Mouse (Mus musculus) T-cell, adult 66 days (primary cell): ENCODE measurements around the gene Rbm48. TPM values are rescaled to one million over a fixed set of nuclear protein-coding genes. Genes with fewer than 3 reads are reported as not detected.

ENCODE experiments used
- total RNA-seq, 2 experiments: library from RNA; stranded (reverse); gene quantifications; 3 replicates in 1 of 2; 4 replicates in 1 of 2; pipeline ENCODE4 v1.2.4; 2023

The Rbm48 gene
- total RNA-seq, result 10 to 100 TPM; 84.5 to 91.4 TPM

DNA sequence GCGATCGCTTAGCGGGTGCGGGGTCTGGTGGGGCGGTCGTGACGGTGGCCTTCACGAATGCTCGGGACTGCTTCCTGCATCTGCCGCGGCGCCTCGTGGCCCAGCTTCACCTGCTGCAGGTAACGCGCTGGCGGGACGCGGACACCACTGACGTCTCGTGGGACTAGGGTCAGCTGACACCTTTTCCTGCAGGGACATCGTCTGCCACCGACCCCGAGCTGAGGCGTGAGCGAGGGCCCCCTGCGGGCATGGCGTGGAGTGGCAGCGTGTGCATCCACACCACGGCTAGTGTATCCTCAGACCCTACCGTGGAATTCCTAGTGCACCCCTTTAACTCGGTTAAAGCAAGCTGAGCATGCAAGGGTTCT, at the start of gene Rbm48:
Gene Rbm48, minus strand, starts transcription at position 187 of the 368 bp plus-strand sequence.

DNA sequence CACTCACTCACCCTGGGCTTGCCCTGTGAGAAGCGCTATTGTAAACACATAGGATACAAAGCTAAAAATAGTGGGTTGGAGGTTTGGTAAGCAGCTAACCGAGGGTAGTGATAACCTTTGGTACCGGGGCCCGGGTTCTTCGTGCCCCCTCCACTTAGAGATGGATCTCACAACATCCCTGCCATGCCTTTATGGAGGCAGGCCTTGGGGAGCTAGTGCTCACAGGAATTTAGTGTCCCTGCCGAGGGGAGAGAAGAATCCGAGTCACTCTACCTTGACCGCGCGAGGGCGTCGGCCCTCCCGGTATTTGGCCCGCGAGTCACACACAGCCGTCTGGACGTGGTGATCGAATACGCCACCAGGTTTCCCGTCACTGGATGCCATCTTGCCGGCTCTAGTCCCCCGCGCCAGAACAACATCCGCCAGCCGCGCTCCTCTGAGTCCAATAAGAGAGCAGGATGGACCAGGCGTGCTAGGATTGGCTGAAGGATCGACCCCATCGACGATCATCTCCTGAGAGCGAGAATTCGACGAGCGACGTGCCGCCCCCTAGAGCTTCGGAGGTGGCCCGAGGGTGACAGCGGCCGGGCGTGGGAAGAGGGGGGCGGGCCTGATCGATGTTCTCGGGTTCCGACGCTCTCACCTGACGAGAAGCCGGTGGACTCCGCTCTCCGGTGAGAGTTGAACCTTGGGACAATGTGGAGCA, 539 bp downstream of the Rbm48 start, which contains the start of gene Pex1:
Gene Pex1, plus strand, starts transcription at position 374 of the 706 bp plus-strand sequence.

DNA sequence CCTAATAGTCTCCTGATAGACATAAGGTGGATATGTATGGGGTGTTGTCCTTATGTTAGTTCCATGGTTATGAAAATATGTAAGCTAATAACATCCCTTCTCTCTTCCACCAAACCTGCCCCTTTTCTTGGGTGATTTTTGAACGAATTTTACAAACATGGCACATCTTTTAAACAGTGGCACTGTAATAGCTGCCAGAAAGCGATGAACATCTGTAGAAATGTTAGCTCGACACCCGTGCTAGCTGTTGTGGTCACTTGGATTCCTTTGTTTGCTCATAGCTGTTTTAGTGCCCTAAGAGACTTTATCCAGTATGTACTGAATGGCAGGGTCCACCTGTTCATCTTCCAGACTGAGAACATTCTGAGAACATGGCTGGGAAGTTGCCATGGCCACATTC, 25.1 kb downstream of the Rbm48 start, which contains the start of gene 1700109H08Rik:
Gene 1700109H08Rik, plus strand, starts transcription at position 301 of the 400 bp plus-strand sequence.

DNA sequence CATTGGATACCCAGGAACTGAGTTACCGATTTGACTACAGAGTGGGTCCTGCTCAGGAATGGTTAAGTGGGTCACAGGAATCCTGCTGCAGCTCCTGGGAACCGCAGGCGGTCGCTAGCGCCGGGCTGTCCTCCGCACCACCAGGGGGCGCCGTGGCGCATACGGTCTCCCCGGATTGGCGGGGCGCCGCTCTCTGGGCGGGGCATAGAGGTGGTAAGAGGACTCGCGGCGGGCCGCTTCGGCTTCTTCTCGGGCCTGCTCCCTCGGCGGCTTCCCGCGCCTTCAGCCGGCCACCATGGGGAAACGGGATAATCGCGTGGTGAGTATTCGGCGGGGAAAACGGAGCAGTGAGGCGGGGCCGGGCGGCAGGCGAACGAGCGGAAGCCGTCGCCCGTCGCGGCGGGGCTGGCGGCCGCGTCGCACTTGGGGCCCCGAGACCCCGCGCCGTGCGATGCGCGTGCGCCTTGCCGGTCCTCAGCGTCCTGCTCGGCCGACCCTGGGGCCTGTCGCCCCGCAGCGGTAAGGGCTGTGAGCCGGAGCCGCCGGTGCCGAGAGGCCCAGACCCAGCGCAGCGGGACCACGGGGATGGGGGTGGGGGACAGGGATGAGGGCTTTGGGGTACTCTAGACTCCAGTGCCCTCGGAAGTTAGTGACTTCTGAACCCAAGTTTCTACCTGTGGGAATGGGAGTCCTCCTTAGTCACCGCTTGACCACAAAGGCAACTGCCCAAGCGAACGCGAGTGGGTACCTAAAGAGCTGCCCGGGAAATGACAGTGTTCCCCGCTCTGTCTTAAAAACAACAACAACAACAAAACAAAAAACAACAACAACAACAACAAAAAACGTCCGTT, 52.5 kb downstream of the Rbm48 start, which contains the start of gene Fam133b:
Gene Fam133b, plus strand, starts transcription at position 205 of the 851 bp plus-strand sequence.

Other genes starting within 250 kb of the Rbm48 start
- gene Fam133b, start 52.8 kb downstream of the Rbm48 start, total RNA-seq, result 10 to 100 TPM; 90.1 to 94.2 TPM
- gene 1700109H08Rik, start 25.0 kb downstream of the Rbm48 start, total RNA-seq, result 10 to 100 TPM; 27.1 to 27.2 TPM
- 10 to 100 TPM; 17.2 to 21.3 TPM for gene Pex1, start 519 bp downstream of the Rbm48 start, total RNA-seq
- under 1 TPM in 1 of 2 experiments, not detected in 1; 0.62 TPM for gene Tmbim7, start 54.6 kb upstream of the Rbm48 start, total RNA-seq
- 10 to 100 TPM; 41.6 to 52.1 TPM for gene Gatad1, start 60.6 kb upstream of the Rbm48 start, total RNA-seq
- gene Ankib1, start 206.3 kb upstream of the Rbm48 start, total RNA-seq, result 100 to 1,000 TPM; 104 to 113 TPM
- 100 to 1,000 TPM in 1 of 2 experiments, 10 to 100 TPM in 1; 99.7 to 100 TPM for gene Krit1, start 206.6 kb upstream of the Rbm48 start, total RNA-seq
- gene Lrrd1, start 248.6 kb upstream of the Rbm48 start, total RNA-seq, result under 1 TPM; 0.23 to 0.95 TPM